Mouse (Mus musculus): ENCODE measurements at regions not wholly inside any gene's neighbourhood (a gene's known extent, or its start where the extent isn't known, plus 50 kb on each side); places are given as distances from the start of the nearest gene placed in this dataset.

GRCm38 (mm10) chrX:50641347-50641746 lies 199.5 kb upstream of the Stk26 start:
- TF ChIP-seq POLR2A (IDR thresholded peaks at IDR 0.05; ENCODE audit: borderline replicate concordance, extremely low read depth, low read depth, low read length) (no peak), CTCF (IDR thresholded peaks at IDR 0.05; ENCODE audit: insufficient read depth, low read length) (no peak)
